Mouse (Mus musculus) testis, adult 10 weeks (tissue): ENCODE measurements around the gene Zfp763. TPM values are rescaled to one million over a fixed set of nuclear protein-coding genes. Genes with fewer than 3 reads are reported as not detected.

ENCODE experiments used
- polyA plus RNA-seq: library from polyadenylated mRNA; stranded (reverse); fragments of 350-450 nt; fragmentation: Illumina TruSeq; extraction: RNeasy Lipid Tissue Mini Kit (QIAGEN cat#74804); gene quantifications from one replicate; pipeline ENCODE4 v1.2.3, GENCODE M21; 2014; ENCODE audit warnings: low read depth, low replicate concordance

The Zfp763 gene
- polyA plus RNA-seq, result 5.3 TPM

GRCm38 (mm10) chr17:33032900-33033891, at the start of gene Zfp763:
Gene Zfp763 (minus strand): TSS chr17:33033402.

GRCm38 (mm10) chr17:33067958-33068357, 34.8 kb upstream of the Zfp763 start, which contains the start of gene 4921501E09Rik:
Gene 4921501E09Rik (minus strand): TSS chr17:33068058.

GRCm38 (mm10) chr17:32992699-32993474, 40.3 kb downstream of the Zfp763 start, which contains the start of gene Zfp952:
Gene Zfp952 (plus strand): TSS chr17:32993129.

Other genes starting within 250 kb of the Zfp763 start
- gene Zfp871, start 245.1 kb downstream of the Zfp763 start, polyA plus RNA-seq, result 9.2 TPM
- gene Zfp811, start 223.5 kb downstream of the Zfp763 start, polyA plus RNA-seq, result 0.42 TPM
- 2.0 TPM for gene Zfp799, start 203.1 kb downstream of the Zfp763 start, polyA plus RNA-seq
- gene Zfp870, start 141.8 kb downstream of the Zfp763 start, polyA plus RNA-seq, result 2.5 TPM
- 0.59 TPM for gene Cyp4f14, start 116.1 kb downstream of the Zfp763 start, polyA plus RNA-seq
- 2.5 TPM for gene Cyp4f13, start 86.0 kb downstream of the Zfp763 start, polyA plus RNA-seq
- gene Zfp472, start 67.6 kb downstream of the Zfp763 start, polyA plus RNA-seq, result 7.3 TPM
- gene Zfp952, start 40.3 kb downstream of the Zfp763 start, polyA plus RNA-seq, result 8.7 TPM
- gene 4921501E09Rik, start 34.7 kb upstream of the Zfp763 start, polyA plus RNA-seq, result 71.2 TPM
- 13.9 TPM for gene Zfp563, start 55.9 kb upstream of the Zfp763 start, polyA plus RNA-seq
- gene Morc2b, start 106.3 kb upstream of the Zfp763 start, polyA plus RNA-seq, result 209 TPM
- gene Olfr55, start 135.0 kb upstream of the Zfp763 start, polyA plus RNA-seq, result not detected
- gene Olfr239, start 157.9 kb upstream of the Zfp763 start, polyA plus RNA-seq, result not detected
- gene Olfr1564, start 188.3 kb upstream of the Zfp763 start, polyA plus RNA-seq, result 0.08 TPM
- gene Zfp955a, start 221.7 kb upstream of the Zfp763 start, polyA plus RNA-seq, result 26.4 TPM
- not detected for gene Olfr63, start 231.3 kb upstream of the Zfp763 start, polyA plus RNA-seq